Mouse (Mus musculus) forebrain, embryonic 13.5 days (tissue): ENCODE results near the gene Kcnma1. TPM values are rescaled to one million over a fixed set of nuclear protein-coding genes. Genes with fewer than 3 reads are reported as not detected.
A peak's percentile ranks its signal among the peaks of the same experiment; 100 is the strongest.

Source experiments
- ATAC-seq: fragments of 200-750 bp; cut with Nextera tagmentation; 2 replicates; pipeline ENCODE4 v1.8.0; 2017
- H3K27ac ChIP-seq: fragments of 300-500 bp; sonication (generic); 2 replicates; pipeline ENCODE4 v1.5.1; 2015; ENCODE audit warnings: inconsistent platforms, mild to moderate bottlenecking, moderate library complexity
- H3K27me3 ChIP-seq: fragments of 300-500 bp; sonication (generic); 2 replicates; pipeline ENCODE4 v1.6.1; 2015; ENCODE audit warnings: mild to moderate bottlenecking, inconsistent platforms
- H3K36me3 ChIP-seq: fragments of 300-500 bp; sonication (generic); 2 replicates; pipeline ENCODE4 v1.6.1; 2015; ENCODE audit warnings: mild to moderate bottlenecking, inconsistent platforms; ENCODE audit not compliant: poor library complexity, severe bottlenecking
- H3K4me1 ChIP-seq: fragments of 300-500 bp; sonication (generic); 2 replicates; pipeline ENCODE4 v1.6.1; 2015; ENCODE audit warnings: inconsistent platforms
- H3K4me2 ChIP-seq: fragments of 300-500 bp; sonication (generic); 2 replicates; pipeline ENCODE4 v1.6.1; 2015; ENCODE audit warnings: inconsistent platforms, mild to moderate bottlenecking, moderate library complexity
- H3K4me3 ChIP-seq: fragments of 300-500 bp; sonication (generic); 2 replicates; pipeline ENCODE4 v1.5.1; 2015; ENCODE audit warnings: mild to moderate bottlenecking, inconsistent platforms
- H3K9ac ChIP-seq: fragments of 300-500 bp; sonication (generic); 2 replicates; pipeline ENCODE4 v1.6.1; 2015; ENCODE audit warnings: mild to moderate bottlenecking, inconsistent platforms
- H3K9me3 ChIP-seq: fragments of 300-500 bp; sonication (generic); replicated peaks from 2 replicates; pipeline ENCODE4 v1.6.1; 2016; ENCODE audit warnings: inconsistent platforms
- WGBS: fragments of 180-500 bp; shearing (Covaris S2); methylation state at CpG from one replicate; pipeline ENCODE4 v1.1.7; 2015; 5-methylcytosine and 5-hydroxymethylcytosine counted together
- polyA plus RNA-seq: library from polyadenylated mRNA; unstranded; fragments of >200 nt; fragmentation: Nextera tagmentation; extraction: Ambion mirVana; gene quantifications from 2 replicates; pipeline ENCODE4 v1.2.1, GENCODE M21; 2015

Gene Kcnma1
- polyA plus RNA-seq, 1 experiment from 2014 or later: 3.4 TPM

- no peak overlapping the region for H3K4me2 ChIP-seq
- H3K36me3 ChIP-seq: no peaks in the 10 kb centered on the region
- H3K27me3 ChIP-seq: no peaks in the 10 kb centered on the region
- ATAC-seq: no peak
- WGBS: 76% methylated on average over 3 of the region's 3 CpGs
- no peak overlapping the region for H3K27ac ChIP-seq
- no peak overlapping the region for H3K4me3 ChIP-seq
- peaks cover 4% of the 10 kb centered on the region; the same call in 1 of the 2 replicates for H3K4me1 ChIP-seq
- no peak overlapping the region for H3K9ac ChIP-seq
- H3K9me3 ChIP-seq: no peaks in the 10 kb centered on the region
Measured at GRCm38 (mm10) chr14:23842025-23842424, 172.3 kb downstream of the Kcnma1 start.

GRCm38 (mm10) chr14:23839613-23840012 is 174.7 kb downstream of the Kcnma1 start:
- Histone ChIP-seq H3K36me3 (no peaks in the 10 kb centered on the region), H3K4me2 (no peak overlapping the region), H3K9me3 (no peaks in the 10 kb centered on the region), H3K4me1 (peaks cover 6% of the 10 kb centered on the region; the same call in 1 of the 2 replicates), H3K9ac (no peak overlapping the region), H3K27me3 (no peaks in the 10 kb centered on the region), H3K4me3 (no peak overlapping the region), H3K27ac (no peak overlapping the region)
- WGBS: 87% methylated on average over 5 of the region's 5 CpGs
- ATAC-seq: no peak

GRCm38 (mm10) chr14:23835387-23836111 is 178.7 kb downstream of the Kcnma1 start:
- ATAC-seq: no peak
- Histone ChIP-seq H3K4me3 (no peak overlapping the region), H3K4me2 (no peak overlapping the region), H3K27me3 (no peaks in the 10 kb centered on the region), H3K9me3 (no peaks in the 10 kb centered on the region), H3K9ac (no peak overlapping the region), H3K27ac (no peak overlapping the region), H3K36me3 (no peaks in the 10 kb centered on the region), H3K4me1 (peaks cover 6% of the 10 kb centered on the region; the same call in 1 of the 2 replicates)
- WGBS: 20% methylated on average over 10 of the region's 10 CpGs

DNA sequence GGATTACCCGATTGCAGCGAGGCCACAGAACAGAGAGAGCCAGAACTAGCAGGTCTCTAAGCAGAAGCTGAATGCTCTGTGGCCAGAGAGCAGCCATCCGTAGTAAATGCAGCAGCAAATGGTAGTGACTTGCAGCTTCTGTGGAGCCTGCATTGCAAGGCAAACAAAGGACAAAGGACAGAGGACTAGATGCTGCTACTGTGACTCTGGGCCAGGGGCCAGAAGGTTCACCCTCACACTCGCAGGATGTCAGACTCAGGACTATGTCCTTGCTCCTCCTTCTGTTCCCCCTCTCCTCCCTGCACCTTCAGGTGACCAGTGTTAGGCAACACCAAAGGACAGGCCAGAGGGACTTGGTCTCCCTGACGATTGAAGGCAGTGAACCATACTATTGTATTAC is 183.0 kb downstream of the Kcnma1 start:
- no peak overlapping the region for H3K9ac ChIP-seq
- 19% methylated on average over 5 of the region's 5 CpGs for WGBS
- ATAC-seq: no peak

GRCm38 (mm10) chr14:23830316-23830715 is 184.0 kb downstream of the Kcnma1 start:
- no peak overlapping the region for H3K9ac ChIP-seq
- H3K4me3 ChIP-seq: no peak overlapping the region
- no peaks in the 10 kb centered on the region for H3K36me3 ChIP-seq
- H3K9me3 ChIP-seq: no peaks in the 10 kb centered on the region
- no peak for ATAC-seq
- no peak overlapping the region for H3K4me2 ChIP-seq
- H3K27ac ChIP-seq: no peak overlapping the region
- 36% methylated on average over 4 of the region's 4 CpGs for WGBS
- H3K4me1 ChIP-seq: no peaks in the 10 kb centered on the region
- no peaks in the 10 kb centered on the region for H3K27me3 ChIP-seq

More for the DNA sequence above, 183.0 kb downstream of the Kcnma1 start:
- no peak overlapping the region for H3K4me3 ChIP-seq
- 0 out of 2 replicates have a peak, but pooled peaks cover 3% of the 10 kb centered on the region for H3K4me1 ChIP-seq
- no peak overlapping the region for H3K27ac ChIP-seq
- H3K9me3 ChIP-seq: no peaks in the 10 kb centered on the region
- no peaks in the 10 kb centered on the region for H3K27me3 ChIP-seq
- H3K4me2 ChIP-seq: no peak overlapping the region
- H3K36me3 ChIP-seq: no peaks in the 10 kb centered on the region

- H3K27ac ChIP-seq: no peak overlapping the region
- no peak overlapping the region for H3K4me2 ChIP-seq
- no peaks in the 10 kb centered on the region for H3K4me1 ChIP-seq
- H3K36me3 ChIP-seq: no peaks in the 10 kb centered on the region
- H3K9me3 ChIP-seq: no peaks in the 10 kb centered on the region
- H3K4me3 ChIP-seq: no peak overlapping the region
- no peak overlapping the region for H3K9ac ChIP-seq
- no peak for ATAC-seq
- H3K27me3 ChIP-seq: no peaks in the 10 kb centered on the region
- WGBS: 87% methylated on average over 3 of the region's 3 CpGs
Measured at GRCm38 (mm10) chr14:23828711-23829320, 185.5 kb downstream of the Kcnma1 start.

DNA sequence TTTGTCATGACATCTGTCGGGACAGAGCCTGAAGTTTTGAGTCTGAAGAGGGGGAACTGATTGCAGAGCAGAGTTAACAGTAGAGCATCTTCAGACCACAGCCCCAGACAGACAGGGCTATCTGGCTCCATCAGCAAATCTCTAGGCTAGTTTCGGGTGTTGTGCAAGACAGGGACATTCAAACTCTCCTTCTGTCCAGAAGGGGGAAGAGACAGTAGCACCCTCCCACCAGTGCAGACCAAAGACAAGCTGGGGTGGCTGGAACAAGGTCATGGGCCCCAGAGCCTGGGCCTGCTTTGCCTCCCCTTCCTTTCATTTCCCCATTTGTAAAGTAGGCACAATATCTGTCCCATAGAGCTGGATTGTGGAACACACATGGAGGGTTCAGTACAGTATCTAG is 189.4 kb downstream of the Kcnma1 start:
- Histone ChIP-seq H3K27ac (no peak overlapping the region), H3K9ac (no peak overlapping the region), H3K27me3 (no peaks in the 10 kb centered on the region), H3K4me1 (no peaks in the 10 kb centered on the region), H3K36me3 (no peaks in the 10 kb centered on the region), H3K4me2 (no peak overlapping the region), H3K4me3 (no peak overlapping the region), H3K9me3 (no peaks in the 10 kb centered on the region)
- ATAC-seq: no peak
- WGBS: 88% methylated on average over 2 of the region's 2 CpGs

DNA sequence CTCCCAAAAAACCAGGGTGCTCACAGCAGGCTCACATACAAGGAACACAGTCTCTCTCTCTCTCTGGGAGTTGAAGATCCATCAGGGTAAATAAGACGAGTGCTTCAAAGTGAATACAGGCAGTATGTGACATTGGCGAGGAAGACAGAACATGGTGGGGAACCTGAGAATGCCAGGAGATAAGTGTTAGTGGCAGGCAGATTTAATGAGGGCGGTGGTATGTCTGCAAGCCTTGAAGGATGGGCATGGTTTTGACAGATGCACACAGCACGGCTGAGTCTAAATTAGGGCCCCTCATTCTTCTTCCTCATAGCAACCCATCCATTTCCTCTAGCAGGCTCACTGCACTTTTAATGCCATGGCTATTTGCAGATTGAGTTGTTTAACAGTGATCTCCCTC is 190.0 kb downstream of the Kcnma1 start:
- 71% methylated on average over 4 of the region's 4 CpGs for WGBS
- no peak overlapping the region for H3K4me3 ChIP-seq
- no peaks in the 10 kb centered on the region for H3K36me3 ChIP-seq
- H3K9me3 ChIP-seq: no peaks in the 10 kb centered on the region
- H3K9ac ChIP-seq: no peak overlapping the region
- H3K27ac ChIP-seq: no peak overlapping the region
- no peak overlapping the region for H3K4me2 ChIP-seq
- no peaks in the 10 kb centered on the region for H3K27me3 ChIP-seq
- no peak for ATAC-seq
- no peaks in the 10 kb centered on the region for H3K4me1 ChIP-seq

- no peak overlapping the region for H3K4me3 ChIP-seq
- no peak overlapping the region for H3K27ac ChIP-seq
- H3K9ac ChIP-seq: no peak overlapping the region
- no peaks in the 10 kb centered on the region for H3K27me3 ChIP-seq
- H3K36me3 ChIP-seq: no peaks in the 10 kb centered on the region
- 90% methylated on average over 3 of the region's 3 CpGs for WGBS
- no peaks in the 10 kb centered on the region for H3K9me3 ChIP-seq
- ATAC-seq: no peak
- H3K4me1 ChIP-seq: no peaks in the 10 kb centered on the region
- H3K4me2 ChIP-seq: no peak overlapping the region
Measured at GRCm38 (mm10) chr14:23817585-23817984, 196.7 kb downstream of the Kcnma1 start.

DNA sequence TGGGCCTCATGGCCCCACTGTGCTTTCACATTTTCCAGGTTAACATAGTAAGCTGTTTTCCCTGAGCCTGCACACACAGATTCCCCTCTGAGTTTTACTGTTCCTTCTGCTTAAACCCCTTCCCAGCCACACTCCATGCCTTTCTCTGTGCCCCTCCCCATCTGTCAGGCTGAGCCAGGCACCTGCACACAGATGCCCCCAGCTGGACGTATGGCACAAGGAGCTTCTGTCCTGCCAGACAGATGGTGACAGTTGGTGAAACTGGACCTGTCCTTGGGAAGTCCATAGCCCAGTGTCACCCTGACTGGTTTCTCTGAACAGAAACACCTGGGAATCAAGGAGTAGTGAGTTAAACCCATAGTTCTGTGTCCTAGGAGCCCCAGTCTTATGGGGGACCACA is 204.2 kb downstream of the Kcnma1 start:
- Histone ChIP-seq H3K9ac (no peak overlapping the region), H3K27ac (no peak overlapping the region), H3K27me3 (no peaks in the 10 kb centered on the region), H3K9me3 (no peaks in the 10 kb centered on the region), H3K4me3 (no peak overlapping the region), H3K4me1 (0 out of 2 replicates have a peak, but pooled peaks cover 6% of the 10 kb centered on the region), H3K36me3 (no peaks in the 10 kb centered on the region), H3K4me2 (no peak overlapping the region)
- no peak for ATAC-seq
- 63% methylated on average over 1 of the region's 1 CpGs for WGBS

GRCm38 (mm10) chr14:23809124-23809523 is 205.2 kb downstream of the Kcnma1 start:
- Histone ChIP-seq H3K4me2 (no peak overlapping the region), H3K27ac (no peak overlapping the region), H3K9ac (no peak overlapping the region), H3K4me3 (no peak overlapping the region), H3K9me3 (no peaks in the 10 kb centered on the region), H3K36me3 (no peaks in the 10 kb centered on the region), H3K4me1 (0 out of 2 replicates have a peak, but pooled peaks cover 6% of the 10 kb centered on the region), H3K27me3 (no peaks in the 10 kb centered on the region)
- 63% methylated on average over 1 of the region's 1 CpGs for WGBS
- ATAC-seq: 0 out of 2 replicates have a peak, but pooled peaks have one; percentile 24

DNA sequence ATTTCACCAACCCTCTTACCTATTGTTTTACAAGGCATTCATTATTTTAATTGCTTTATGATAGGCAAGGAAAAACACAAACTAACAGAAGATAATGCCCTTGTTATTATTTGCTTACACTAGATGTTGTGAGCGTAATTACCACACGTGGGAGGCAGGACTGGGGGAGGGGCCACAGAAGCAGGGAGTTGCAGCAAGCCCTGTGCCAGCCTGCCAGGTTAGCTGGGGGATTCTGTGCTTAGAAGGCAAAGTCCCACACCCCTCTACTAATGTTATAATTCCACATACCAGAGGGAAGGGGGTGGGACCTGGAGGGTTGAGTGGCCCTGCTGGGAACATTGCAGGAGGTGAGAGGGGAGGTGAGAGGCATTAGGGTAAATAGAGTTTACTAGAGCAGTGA is 207.9 kb downstream of the Kcnma1 start:
- Histone ChIP-seq H3K27me3 (no peaks in the 10 kb centered on the region), H3K9me3 (no peaks in the 10 kb centered on the region), H3K9ac (no peak overlapping the region), H3K36me3 (no peaks in the 10 kb centered on the region), H3K4me1 (0 out of 2 replicates have a peak, but pooled peaks cover 6% of the 10 kb centered on the region), H3K27ac (no peak overlapping the region), H3K4me2 (no peak overlapping the region), H3K4me3 (no peak overlapping the region)
- ATAC-seq: no peak
- 38% methylated on average over 2 of the region's 2 CpGs for WGBS
